Mouse (Mus musculus): ENCODE measurements around the gene Cops6. TPM values are rescaled to one million over a fixed set of nuclear protein-coding genes. Genes with fewer than 3 reads are reported as not detected.
A peak's percentile ranks its signal among the peaks of the same experiment; 100 is the strongest.

Gene Cops6
- polyA plus RNA-seq, 2 experiments, result 149 to 262 TPM

DNA sequence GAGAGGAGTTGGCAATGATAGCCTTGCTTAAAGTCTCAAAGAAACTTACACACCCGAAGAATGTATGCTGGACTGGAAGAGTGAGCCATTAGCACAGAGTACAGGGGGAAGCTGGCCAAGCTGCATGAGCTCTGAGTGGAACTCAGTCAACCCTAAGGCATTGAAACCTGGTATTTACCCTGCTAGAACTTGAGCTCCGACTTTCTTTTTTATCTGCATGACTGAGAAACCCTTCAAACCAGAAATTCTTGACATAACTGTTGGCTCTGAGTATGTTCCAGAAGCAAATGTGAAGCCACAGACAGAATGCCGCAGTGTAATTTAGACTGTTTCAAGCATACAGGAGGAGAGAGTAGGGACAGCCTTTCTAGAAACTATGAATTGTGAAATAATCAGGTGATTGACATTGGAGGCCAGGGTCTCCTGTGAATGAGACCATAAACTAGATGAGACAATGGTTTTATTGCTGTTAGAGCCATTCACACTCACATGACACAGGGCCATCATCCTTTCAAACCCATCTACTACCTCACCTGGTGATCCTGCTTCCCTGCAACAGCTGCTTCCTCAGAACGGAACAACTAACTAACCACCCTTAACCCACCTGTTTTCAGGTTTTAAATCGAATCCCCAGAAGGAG is 28.3 kb upstream of the Cops6 start:
- 83% methylated on average over 5 of the region's 5 CpGs for WGBS
- Histone ChIP-seq H3K36me3 (ENCODE audit: control insufficient read depth, insufficient read depth, low read length) (peaks cover 72% of the 10 kb centered on the region), H3K4me1 (ENCODE audit: control insufficient read depth, insufficient read depth, low read length) (no peaks in the 10 kb centered on the region), H3K9ac (ENCODE audit: low read depth, low read length, severe bottlenecking) (no peak overlapping the region), H3K4me3 (replicated peaks; ENCODE audit: low read length) (no peak overlapping the region), H3K27me3 (ENCODE audit: control insufficient read depth, insufficient read depth, low read length) (no peaks in the 10 kb centered on the region), H3K4me2 (replicated peaks; ENCODE audit: low read depth, low read length, severe bottlenecking) (no peak overlapping the region), H3K9me3 (ENCODE audit: control insufficient read depth, low read length) (no peaks in the 10 kb centered on the region), H3K27ac (replicated peaks; ENCODE audit: low read depth, low read length) (no peak overlapping the region)
- DNase-seq (ENCODE audit: low spot score), result no peak
- ATAC-seq (ENCODE audit: low FRiP score, low read depth), result no peak
- no peak for TF ChIP-seq POLR2A (IDR thresholded peaks at IDR 0.05; ENCODE audit: borderline replicate concordance, extremely low read depth, insufficient read depth, insufficient read length)

DNA sequence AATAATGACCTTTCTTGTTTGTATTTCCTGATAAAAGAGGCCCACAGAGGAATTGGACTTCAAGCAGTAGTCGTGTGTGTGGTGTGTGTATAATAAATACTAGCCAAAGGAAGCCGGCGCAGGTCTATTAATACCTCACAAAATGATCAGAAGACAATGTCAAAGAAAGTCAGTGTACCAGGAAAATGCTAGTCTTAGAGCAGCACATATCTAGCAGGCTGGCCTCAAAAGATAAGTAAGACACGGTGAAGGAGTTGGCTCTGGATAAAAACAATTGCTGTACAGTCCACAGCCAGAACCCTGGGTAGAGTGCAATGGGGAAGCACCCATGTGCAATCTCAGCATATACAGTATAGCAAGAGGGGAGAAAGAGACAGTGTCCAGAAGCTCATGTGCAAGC is 23.6 kb upstream of the Cops6 start:
- H3K9me3 ChIP-seq (ENCODE audit: control insufficient read depth, low read length), result no peaks in the 10 kb centered on the region
- WGBS, result 88% methylated on average over 4 of the region's 4 CpGs

DNA sequence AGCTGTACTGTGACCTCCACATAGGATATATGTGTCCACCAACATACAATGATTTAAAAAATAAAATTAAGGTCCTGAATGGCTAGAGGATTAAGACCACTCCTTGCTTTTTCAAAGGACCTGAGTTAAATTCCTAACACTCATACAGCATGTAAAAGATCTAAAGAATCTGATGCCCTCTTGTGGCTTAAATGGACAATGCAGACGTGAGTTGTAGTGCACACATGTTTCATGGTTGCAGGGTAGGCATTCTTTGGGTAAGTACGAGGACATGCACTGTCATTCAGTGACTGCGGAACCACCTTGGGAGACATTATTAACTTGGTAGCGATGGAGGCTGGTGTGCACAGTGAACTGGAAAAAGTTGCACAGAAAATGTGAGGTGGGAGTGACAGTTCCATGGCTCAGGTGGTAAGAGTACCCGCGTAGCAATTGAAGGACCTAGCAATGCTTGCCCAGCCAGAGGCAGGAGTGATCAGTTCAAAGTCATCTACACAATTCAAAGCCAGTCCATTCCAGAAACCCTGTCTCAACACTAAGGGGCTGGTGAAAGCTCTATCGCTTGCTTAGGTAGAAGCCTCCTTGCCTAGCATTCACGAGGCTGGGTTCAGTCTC is 22.8 kb upstream of the Cops6 start:
- no peak overlapping the region for H3K4me3 ChIP-seq (replicated peaks; ENCODE audit: low read length)
- peaks cover 30% of the 10 kb centered on the region for H3K36me3 ChIP-seq (ENCODE audit: control insufficient read depth, insufficient read depth, low read length)
- H3K9ac ChIP-seq (ENCODE audit: low read depth, low read length, severe bottlenecking), result no peak overlapping the region
- H3K4me2 ChIP-seq (replicated peaks; ENCODE audit: low read depth, low read length, severe bottlenecking), result no peak overlapping the region
- no peak for TF ChIP-seq POLR2A (IDR thresholded peaks at IDR 0.05; ENCODE audit: borderline replicate concordance, extremely low read depth, insufficient read depth, insufficient read length)
- ATAC-seq (ENCODE audit: low FRiP score, low read depth), result peak; percentile 67
- WGBS, result 68% methylated on average over 8 of the region's 8 CpGs
- H3K27ac ChIP-seq (replicated peaks; ENCODE audit: low read depth, low read length), result no peak overlapping the region
- H3K9me3 ChIP-seq (ENCODE audit: control insufficient read depth, low read length), result no peaks in the 10 kb centered on the region
- H3K4me1 ChIP-seq (ENCODE audit: control insufficient read depth, insufficient read depth, low read length), result no peaks in the 10 kb centered on the region
- peak; percentile 75 for DNase-seq (ENCODE audit: low spot score)
- no peaks in the 10 kb centered on the region for H3K27me3 ChIP-seq (ENCODE audit: control insufficient read depth, insufficient read depth, low read length)

More for the DNA sequence above, 23.6 kb upstream of the Cops6 start:
- H3K27me3 ChIP-seq (ENCODE audit: control insufficient read depth, insufficient read depth, low read length), result no peaks in the 10 kb centered on the region
- DNase-seq (ENCODE audit: low spot score) (no peak), ATAC-seq (ENCODE audit: low FRiP score, low read depth) (no peak)
- no peak overlapping the region for H3K27ac ChIP-seq (replicated peaks; ENCODE audit: low read depth, low read length)
- H3K4me3 ChIP-seq (replicated peaks; ENCODE audit: low read length), result no peak overlapping the region
- H3K4me2 ChIP-seq (replicated peaks; ENCODE audit: low read depth, low read length, severe bottlenecking), result no peak overlapping the region
- H3K36me3 ChIP-seq (ENCODE audit: control insufficient read depth, insufficient read depth, low read length), result peaks cover 33% of the 10 kb centered on the region
- H3K4me1 ChIP-seq (ENCODE audit: control insufficient read depth, insufficient read depth, low read length), result no peaks in the 10 kb centered on the region
- no peak overlapping the region for H3K9ac ChIP-seq (ENCODE audit: low read depth, low read length, severe bottlenecking)
- no peak for TF ChIP-seq POLR2A (IDR thresholded peaks at IDR 0.05; ENCODE audit: borderline replicate concordance, extremely low read depth, insufficient read depth, insufficient read length)

DNA sequence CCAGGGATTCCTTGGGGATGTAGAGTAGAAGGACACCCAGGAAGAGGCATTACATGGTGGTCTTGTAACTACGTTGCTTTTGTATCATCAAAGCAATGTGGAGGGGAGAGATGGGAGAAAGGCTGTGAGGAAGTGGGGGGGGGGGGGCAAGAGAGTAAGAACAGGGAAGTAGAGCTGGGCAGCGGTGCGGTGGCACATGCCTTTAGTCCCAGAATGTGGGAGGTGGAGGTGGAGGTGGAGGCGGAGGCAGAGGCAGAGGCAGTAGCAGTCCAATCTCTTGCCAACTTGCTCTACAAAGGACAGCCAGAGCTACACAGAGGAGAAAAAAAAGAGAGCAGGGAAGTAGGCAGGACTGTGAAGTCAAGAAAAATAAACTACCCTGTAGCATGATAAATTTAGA is 22.3 kb upstream of the Cops6 start:
- Histone ChIP-seq H3K9ac (ENCODE audit: low read depth, low read length, severe bottlenecking) (no peak overlapping the region), H3K4me2 (replicated peaks; ENCODE audit: low read depth, low read length, severe bottlenecking) (no peak overlapping the region), H3K4me1 (ENCODE audit: control insufficient read depth, insufficient read depth, low read length) (no peaks in the 10 kb centered on the region), H3K9me3 (ENCODE audit: control insufficient read depth, low read length) (no peaks in the 10 kb centered on the region), H3K27me3 (ENCODE audit: control insufficient read depth, insufficient read depth, low read length) (no peaks in the 10 kb centered on the region), H3K36me3 (ENCODE audit: control insufficient read depth, insufficient read depth, low read length) (peaks cover 29% of the 10 kb centered on the region), H3K27ac (replicated peaks; ENCODE audit: low read depth, low read length) (no peak overlapping the region), H3K4me3 (replicated peaks; ENCODE audit: low read length) (no peak overlapping the region)
- 83% methylated on average over 4 of the region's 4 CpGs for WGBS
- ATAC-seq (ENCODE audit: low FRiP score, low read depth) (no peak), DNase-seq (ENCODE audit: low spot score) (no peak)
- no peak for TF ChIP-seq POLR2A (IDR thresholded peaks at IDR 0.05; ENCODE audit: borderline replicate concordance, extremely low read depth, insufficient read depth, insufficient read length)

DNA sequence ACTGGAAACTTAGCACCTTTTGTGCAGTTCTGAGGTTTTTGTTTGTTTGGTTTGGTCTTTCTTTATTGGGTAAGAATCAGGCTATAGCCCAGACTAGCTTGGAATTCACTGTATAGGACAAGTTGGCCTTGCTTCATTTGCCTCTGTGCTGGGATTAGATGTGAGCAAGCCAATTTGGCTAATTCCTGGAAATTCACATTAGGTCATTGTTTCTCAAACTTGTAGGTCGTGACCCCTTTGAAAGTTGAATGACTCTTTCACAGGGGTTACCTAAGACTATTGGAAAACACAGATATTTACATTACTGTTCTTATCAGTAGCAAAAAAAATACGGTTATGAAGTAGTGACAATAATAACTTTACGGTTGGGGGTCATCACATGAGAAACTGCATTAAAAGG is 6.5 kb upstream of the Cops6 start:
- H3K9ac ChIP-seq (ENCODE audit: low read depth, low read length, severe bottlenecking), result peak overlapping the region; percentile 92; the same call in 1 of the 2 replicates

More for the DNA sequence above, 6.5 kb upstream of the Cops6 start:
- no peak for TF ChIP-seq POLR2A (IDR thresholded peaks at IDR 0.05; ENCODE audit: borderline replicate concordance, extremely low read depth, insufficient read depth, insufficient read length)
- Histone ChIP-seq H3K36me3 (ENCODE audit: control insufficient read depth, insufficient read depth, low read length) (peaks cover 30% of the 10 kb centered on the region), H3K4me3 (replicated peaks; ENCODE audit: low read length) (peak overlapping the region; percentile 69), H3K4me1 (ENCODE audit: control insufficient read depth, insufficient read depth, low read length) (0 out of 2 replicates have a peak, but pooled peaks cover 4% of the 10 kb centered on the region), H3K4me2 (replicated peaks; ENCODE audit: low read depth, low read length, severe bottlenecking) (peak overlapping the region; percentile 56), H3K27ac (replicated peaks; ENCODE audit: low read depth, low read length) (no peak overlapping the region), H3K9me3 (ENCODE audit: control insufficient read depth, low read length) (no peaks in the 10 kb centered on the region), H3K27me3 (ENCODE audit: control insufficient read depth, insufficient read depth, low read length) (no peaks in the 10 kb centered on the region)
- no peak for ATAC-seq (ENCODE audit: low FRiP score, low read depth)
- no peak for DNase-seq (ENCODE audit: low spot score)
- WGBS, result 89% methylated on average over 3 of the region's 3 CpGs

Data from limb, embryonic 14.5 days (tissue).